Mouse (Mus musculus) hindbrain, postnatal 0 days (tissue): ENCODE data around the gene Fam168b. TPM values are rescaled to one million over a fixed set of nuclear protein-coding genes. Genes with fewer than 3 reads are reported as not detected.

Source experiments
- ATAC-seq: fragments of 200-750 bp; cut with Nextera tagmentation; 2 replicates; pipeline ENCODE4 v1.8.0; 2017; ENCODE audit warnings: mild to moderate bottlenecking, moderate TSS enrichment, moderate library complexity
- DNase-seq: peaks from one replicate; pipeline ENCODE4 v3.0.0-alpha.2; 2015; ENCODE audit warnings: low spot score
- H3K27ac ChIP-seq: fragments of 300-500 bp; sonication (generic); 2 replicates; pipeline ENCODE4 v1.5.1; 2014; ENCODE audit warnings: mild to moderate bottlenecking
- H3K27me3 ChIP-seq: fragments of 300-500 bp; sonication (generic); 2 replicates; pipeline ENCODE4 v1.6.1; 2014; ENCODE audit warnings: low read length, mixed read lengths; ENCODE audit not compliant: insufficient read depth
- H3K36me3 ChIP-seq: fragments of 300-500 bp; sonication (generic); 2 replicates; pipeline ENCODE4 v1.6.1; 2014; ENCODE audit warnings: low read length, mixed read lengths; ENCODE audit not compliant: insufficient read depth
- H3K4me1 ChIP-seq: fragments of 300-500 bp; sonication (generic); 2 replicates; pipeline ENCODE4 v1.6.1; 2014; ENCODE audit warnings: antibody characterized with exemption, low read length, mixed read lengths; ENCODE audit not compliant: insufficient read depth
- H3K4me2 ChIP-seq: fragments of 300-500 bp; sonication (generic); 2 replicates; pipeline ENCODE4 v1.6.1; 2014; ENCODE audit warnings: low read depth, mild to moderate bottlenecking, low read length, moderate library complexity, mixed read lengths
- H3K4me3 ChIP-seq: fragments of 300-500 bp; sonication (generic); 2 replicates; pipeline ENCODE4 v1.5.1; 2014; ENCODE audit warnings: low read length
- H3K9ac ChIP-seq: fragments of 300-500 bp; sonication (generic); replicated peaks from 2 replicates; pipeline ENCODE4 v1.6.1; 2014; ENCODE audit warnings: mild to moderate bottlenecking, low read length, moderate library complexity, mixed read lengths
- H3K9me3 ChIP-seq: fragments of 300-500 bp; sonication (generic); 2 replicates; pipeline ENCODE4 v1.6.1; 2016; ENCODE audit warnings: low read length, mixed read lengths
- CTCF ChIP-seq: IDR thresholded peaks from 2 replicates; pipeline ENCODE4 v1.5.1; 2016; ENCODE audit warnings: antibody characterized with exemption, control low read depth, low read depth
- WGBS: fragments of 180-500 bp; shearing (Covaris S2); extraction: QIAGEN DNeasy Blood & Tissue Kit; methylation state at CpG from one replicate; pipeline ENCODE4 v1.1.7; 2014; 5-methylcytosine and 5-hydroxymethylcytosine counted together
- polyA plus RNA-seq: library from polyadenylated mRNA; unstranded; fragments of >200 nt; fragmentation: Nextera tagmentation; extraction: Ambion mirVana; gene quantifications from 2 replicates; pipeline ENCODE4 v1.2.1, GENCODE M21; 2015
- total RNA-seq: library from RNA; depleted of rRNA; stranded (reverse); fragments of >200 nt; gene quantifications from 2 replicates; pipeline ENCODE4 v1.2.3, GENCODE M21; 2014

The Fam168b gene
- total and polyA plus RNA-seq, 2 experiments from 2014 or later = 90.6 to 457 TPM

- no peaks in the 10 kb centered on the region for H3K36me3 ChIP-seq
- H3K9me3 ChIP-seq = no peaks in the 10 kb centered on the region
- 0 out of 2 replicates have a peak, but pooled peaks cover 17% of the 10 kb centered on the region for H3K4me1 ChIP-seq
- H3K27me3 ChIP-seq = no peaks in the 10 kb centered on the region
- DNase-seq (no peak), ATAC-seq (no peak)
- H3K4me2 ChIP-seq = peak overlapping the region; percentile 78
- peak overlapping the region; percentile 30 for H3K9ac ChIP-seq
- TF ChIP-seq CTCF = no peak
- WGBS = 75% methylated on average over 11 of the region's 11 CpGs
- peak overlapping the region; percentile 45; the same call in 1 of the 2 replicates for H3K27ac ChIP-seq
- no peak overlapping the region; the same call in 1 of the 2 replicates for H3K4me3 ChIP-seq
Measured at GRCm38 (mm10) chr1:34852116-34852878, 9.4 kb upstream of the Fam168b start.

- peak overlapping the region; percentile 30; the same call in 1 of the 2 replicates for H3K9ac ChIP-seq
Measured at GRCm38 (mm10) chr1:34851562-34851961, 8.7 kb upstream of the Fam168b start.

GRCm38 (mm10) chr1:34850343-34851136, 7.7 kb upstream of the Fam168b start:
- no peaks in the 10 kb centered on the region for H3K9me3 ChIP-seq
- H3K4me2 ChIP-seq = peak overlapping the region; percentile 78
- WGBS = 34% methylated on average over 10 of the region's 11 CpGs
- H3K27ac ChIP-seq = peak overlapping the region; percentile 89; the same call in 1 of the 2 replicates
- TF ChIP-seq CTCF = no peak
- H3K36me3 ChIP-seq = no peaks in the 10 kb centered on the region
- no peaks in the 10 kb centered on the region for H3K27me3 ChIP-seq
- 0 out of 2 replicates have a peak, but pooled peaks cover 17% of the 10 kb centered on the region for H3K4me1 ChIP-seq
- peak overlapping the region; percentile 87 for H3K9ac ChIP-seq
- DNase-seq (peak; percentile 31), ATAC-seq (peak; percentile 72)
- H3K4me3 ChIP-seq = peak overlapping the region; percentile 82

More at GRCm38 (mm10) chr1:34851562-34851961, 8.7 kb upstream of the Fam168b start:
- Histone ChIP-seq H3K4me2 (peak overlapping the region; percentile 78), H3K9me3 (no peaks in the 10 kb centered on the region), H3K36me3 (no peaks in the 10 kb centered on the region), H3K4me3 (no peak overlapping the region; the same call in 1 of the 2 replicates), H3K27ac (no peak overlapping the region; the same call in 1 of the 2 replicates), H3K27me3 (no peaks in the 10 kb centered on the region), H3K4me1 (0 out of 2 replicates have a peak, but pooled peaks cover 17% of the 10 kb centered on the region)
- WGBS = 67% methylated on average over 6 of the region's 6 CpGs
- no peak for TF ChIP-seq CTCF
- ATAC-seq (no peak), DNase-seq (no peak)

- no peak for TF ChIP-seq CTCF
- Histone ChIP-seq H3K27me3 (no peaks in the 10 kb centered on the region), H3K9ac (peak within 1 kb of the TSS; percentile 87), H3K4me2 (peak within 1 kb of the TSS; percentile 78), H3K4me3 (peak within 1 kb of the TSS; percentile 82), H3K9me3 (no peaks in the 10 kb centered on the region), H3K4me1 (0 out of 2 replicates have a peak, but pooled peaks cover 17% of the 10 kb centered on the region), H3K36me3 (no peaks in the 10 kb centered on the region), H3K27ac (peak within 1 kb of the TSS; percentile 89)
- DNase-seq = peak; percentile 93
- peak; percentile 84 for ATAC-seq
- under 1% methylated on average over 37 of the region's 40 CpGs for WGBS
Measured at GRCm38 (mm10) chr1:34849745-34850342, 7.0 kb upstream of the Fam168b start, which contains the start of gene Plekhb2. Gene Plekhb2, plus strand, starts transcription at chr1:34849976.

- H3K4me1 ChIP-seq = 0 out of 2 replicates have a peak, but pooled peaks cover 14% of the 10 kb centered on the region
- DNase-seq (no peak), ATAC-seq (no peak)
- 88% methylated on average over 3 of the region's 3 CpGs for WGBS
- H3K9ac ChIP-seq = no peak overlapping the region
- H3K9me3 ChIP-seq = no peaks in the 10 kb centered on the region
- no peaks in the 10 kb centered on the region for H3K27me3 ChIP-seq
- H3K36me3 ChIP-seq = no peaks in the 10 kb centered on the region
- H3K4me3 ChIP-seq = no peak overlapping the region
- no peak for TF ChIP-seq CTCF
- H3K4me2 ChIP-seq = no peak overlapping the region
- H3K27ac ChIP-seq = no peak overlapping the region
Measured at GRCm38 (mm10) chr1:34847070-34847469, 4.2 kb upstream of the Fam168b start.

- TF ChIP-seq CTCF = 0 out of 2 replicates have a peak, but pooled peaks have one; percentile 2
- Histone ChIP-seq H3K4me3 (peak overlapping the region; percentile 82), H3K36me3 (no peaks in the 10 kb centered on the region), H3K4me1 (peaks cover 16% of the 10 kb centered on the region), H3K9me3 (no peaks in the 10 kb centered on the region), H3K4me2 (peak overlapping the region; percentile 100), H3K27ac (peak overlapping the region; percentile 98), H3K27me3 (no peaks in the 10 kb centered on the region), H3K9ac (peak overlapping the region; percentile 84)
- WGBS = under 1% methylated on average over 45 of the region's 51 CpGs
- DNase-seq (peak; percentile 80), ATAC-seq (peak; percentile 89)
Measured at GRCm38 (mm10) chr1:34842389-34842861, 440 bp downstream of the Fam168b start.
